Mouse (Mus musculus) lung, adult 2 months (tissue): ENCODE measurements around the gene Slc35e2.

Experiments
- CTCF ChIP-seq: fragments of 200-500 bp; IDR thresholded peaks from 2 replicates; pipeline ENCODE4 v1.5.1; 2011; ENCODE audit warnings: mild to moderate bottlenecking, low read length, control low read depth; ENCODE audit not compliant: insufficient read depth
- POLR2A ChIP-seq: fragments of 200-500 bp; IDR thresholded peaks from 2 replicates; pipeline ENCODE4 v1.6.1; 2011; ENCODE audit warnings: low read depth, mild to moderate bottlenecking, control low read depth, low read length, borderline replicate concordance; ENCODE audit errors: extremely low read depth

- TF ChIP-seq CTCF (no peak), POLR2A (no peak)
Observed at GRCm38 (mm10) chr4:155596606-155597005, 4.6 kb upstream of the Slc35e2 start.
